Mouse (Mus musculus): ENCODE measurements around the gene Plin1.

DNA sequence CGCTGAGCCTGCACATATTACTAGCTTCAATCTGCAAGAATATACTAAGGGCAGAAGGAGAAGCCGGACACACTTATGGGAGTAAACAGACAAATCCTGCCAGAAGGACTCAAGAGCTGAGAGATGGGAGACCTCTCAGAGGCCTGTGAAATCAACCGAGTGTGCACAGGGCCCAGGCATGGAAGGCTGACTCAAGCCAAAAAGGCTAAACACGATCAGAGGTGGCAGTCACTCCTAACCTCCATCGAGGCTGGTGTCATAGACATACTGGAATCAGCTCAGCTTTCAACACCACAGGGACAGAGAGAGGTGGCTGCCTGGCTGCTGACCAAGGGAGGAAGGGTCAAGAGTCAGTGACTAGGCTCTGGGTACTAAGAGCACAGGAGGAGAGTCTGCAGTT lies 27.5 kb downstream of the Plin1 start:
- TF ChIP-seq CTCF (IDR thresholded peaks at IDR 0.05; ENCODE audit: insufficient read depth, low read length) (no peak), POLR2A (IDR thresholded peaks at IDR 0.05; ENCODE audit: borderline replicate concordance, extremely low read depth, low read depth, low read length) (no peak)
